Mouse (Mus musculus): ENCODE results near the gene Bpifb5. TPM values are rescaled to one million over a fixed set of nuclear protein-coding genes. Genes with fewer than 3 reads are reported as not detected.
"Not testable (repeated sequence)": the region's sequence is repeated elsewhere in the genome, so short reads cannot be mapped to it uniquely, and the experiment has no call there.

The Bpifb5 gene
- polyA plus RNA-seq, 1 experiment from 2014 or later, result 2.4 TPM

- not testable (repeated sequence) for H3K27me3 ChIP-seq (ENCODE audit: control insufficient read depth, insufficient read depth, low read depth, low read length); H3K4me1 ChIP-seq (replicated peaks; ENCODE audit: control insufficient read depth, insufficient read depth, low read length); H3K9ac ChIP-seq (ENCODE audit: low read length); H3K36me3 ChIP-seq (ENCODE audit: control insufficient read depth, insufficient read depth, low read length); H3K9me3 ChIP-seq (ENCODE audit: control insufficient read depth, low read length); ATAC-seq (ENCODE audit: low read depth); H3K4me3 ChIP-seq (ENCODE audit: low read length); H3K4me2 ChIP-seq (ENCODE audit: low read depth, low read length); H3K27ac ChIP-seq (ENCODE audit: low read length)
- WGBS, result 72% methylated on average over 5 of the region's 5 CpGs
Measured at GRCm38 (mm10) chr2:154257554-154257953, 34.0 kb downstream of the Bpifb5 start, which contains the start of gene Bpifb9a. Bpifb9a (plus strand) TSS chr2:154257854.

- not testable (repeated sequence) for H3K4me1 ChIP-seq (replicated peaks; ENCODE audit: control insufficient read depth, insufficient read depth, low read length); H3K27ac ChIP-seq (ENCODE audit: low read length); H3K4me2 ChIP-seq (ENCODE audit: low read depth, low read length); H3K36me3 ChIP-seq (ENCODE audit: control insufficient read depth, insufficient read depth, low read length); H3K27me3 ChIP-seq (ENCODE audit: control insufficient read depth, insufficient read depth, low read depth, low read length); ATAC-seq (ENCODE audit: low read depth); H3K4me3 ChIP-seq (ENCODE audit: low read length); H3K9ac ChIP-seq (ENCODE audit: low read length); H3K9me3 ChIP-seq (ENCODE audit: control insufficient read depth, low read length)
- WGBS, result 74% methylated on average over 3 of the region's 3 CpGs
Measured at GRCm38 (mm10) chr2:154264397-154264796, 40.9 kb downstream of the Bpifb5 start.

Other genes with a start within 250 kb of the Bpifb5 start
- not detected in 2 replicates for gene Bpifa6, start 248.8 kb upstream of the Bpifb5 start, polyA plus RNA-seq (2015; fragmentation: Nextera tagmentation; extraction: Ambion mirVana)
- not detected in 2 replicates for gene Bpifa2, start 215.5 kb upstream of the Bpifb5 start, polyA plus RNA-seq (2015; fragmentation: Nextera tagmentation; extraction: Ambion mirVana)
- not detected in 2 replicates for gene Bpifa3, start 93.4 kb upstream of the Bpifb5 start, polyA plus RNA-seq (2015; fragmentation: Nextera tagmentation; extraction: Ambion mirVana)
- 1.8 and 16.3 TPM in 2 replicates for gene Bpifa1, start 80.9 kb upstream of the Bpifb5 start, polyA plus RNA-seq (2015; fragmentation: Nextera tagmentation; extraction: Ambion mirVana)
- gene Bpifa5, start 61.1 kb upstream of the Bpifb5 start, polyA plus RNA-seq (2015; fragmentation: Nextera tagmentation; extraction: Ambion mirVana), result not detected in 2 replicates
- gene Bpifb1, start 32.9 kb upstream of the Bpifb5 start, polyA plus RNA-seq (2015; fragmentation: Nextera tagmentation; extraction: Ambion mirVana), result 1.5 and 1.8 TPM in 2 replicates
- gene Bpifb9a, start 34.1 kb downstream of the Bpifb5 start, polyA plus RNA-seq (2015; fragmentation: Nextera tagmentation; extraction: Ambion mirVana), result not detected in 2 replicates
- not detected in 2 replicates for gene Bpifb9b, start 83.5 kb downstream of the Bpifb5 start, polyA plus RNA-seq (2015; fragmentation: Nextera tagmentation; extraction: Ambion mirVana)
- 19.1 and 19.7 TPM in 2 replicates for gene Cdk5rap1, start 149.3 kb downstream of the Bpifb5 start, polyA plus RNA-seq (2015; fragmentation: Nextera tagmentation; extraction: Ambion mirVana)
- gene Snta1, start 184.4 kb downstream of the Bpifb5 start, polyA plus RNA-seq (2015; fragmentation: Nextera tagmentation; extraction: Ambion mirVana), result 8.2 and 8.4 TPM in 2 replicates
- gene Cbfa2t2, start 212.7 kb downstream of the Bpifb5 start, polyA plus RNA-seq (2015; fragmentation: Nextera tagmentation; extraction: Ambion mirVana), result 34.0 and 34.9 TPM in 2 replicates